Mouse (Mus musculus) kidney, postnatal 14 days (tissue): ENCODE results near the gene Hdc.

ENCODE experiments used
- DNase-seq: peaks from one replicate; pipeline ENCODE4 v3.0.0; 2022; ENCODE audit warnings: mixed read lengths

Hdc gene

DNA sequence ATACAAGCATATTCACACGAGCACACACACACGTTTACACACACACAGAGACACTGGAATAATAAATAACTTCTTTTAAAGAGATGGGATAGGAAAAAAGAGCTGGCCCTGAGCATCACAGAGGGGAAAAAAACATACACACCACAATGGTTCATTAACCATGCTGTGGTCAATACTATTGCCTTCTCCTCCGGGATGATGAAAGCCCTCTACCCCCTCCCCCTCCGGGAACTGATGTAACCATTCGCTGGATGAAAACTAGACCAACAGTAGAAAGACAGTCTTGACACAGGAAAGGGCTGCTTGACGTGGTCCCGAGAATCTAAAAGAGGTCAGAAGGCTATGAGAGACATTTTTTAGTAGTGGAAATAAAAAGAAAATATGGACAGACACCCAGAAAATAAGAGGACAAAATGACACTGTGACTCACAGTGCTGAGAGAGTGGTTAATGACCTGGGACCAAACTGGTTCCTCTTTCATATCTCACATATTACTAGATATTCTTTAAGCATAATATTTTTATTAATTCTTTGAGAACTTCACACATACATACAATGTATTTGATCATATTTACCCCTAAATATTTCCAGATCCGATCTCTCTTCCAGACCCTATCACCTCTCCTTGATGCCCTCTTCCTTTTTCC lies 67.7 kb downstream of the Hdc start:
- DNase-seq = no peak

DNA sequence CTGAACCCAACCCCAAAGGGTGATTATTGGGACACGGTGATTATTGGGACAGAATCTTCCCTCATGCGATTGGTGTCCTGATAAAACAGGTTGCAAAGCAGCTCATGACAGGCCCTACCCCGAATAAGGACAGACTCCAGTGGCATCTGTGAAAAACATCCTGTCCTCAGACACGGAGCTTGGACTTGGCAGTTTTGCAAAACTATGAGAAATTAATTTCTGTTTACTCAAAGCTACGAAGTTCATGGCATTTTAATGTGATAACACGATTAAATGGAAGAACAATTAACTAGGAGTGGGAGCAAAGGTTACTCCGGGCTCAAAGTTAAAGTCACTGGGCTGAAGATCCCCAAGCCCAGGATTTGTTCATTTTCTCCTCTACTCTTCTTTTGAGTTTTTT lies 69.4 kb downstream of the Hdc start:
- DNase-seq = peak; percentile 56

DNA sequence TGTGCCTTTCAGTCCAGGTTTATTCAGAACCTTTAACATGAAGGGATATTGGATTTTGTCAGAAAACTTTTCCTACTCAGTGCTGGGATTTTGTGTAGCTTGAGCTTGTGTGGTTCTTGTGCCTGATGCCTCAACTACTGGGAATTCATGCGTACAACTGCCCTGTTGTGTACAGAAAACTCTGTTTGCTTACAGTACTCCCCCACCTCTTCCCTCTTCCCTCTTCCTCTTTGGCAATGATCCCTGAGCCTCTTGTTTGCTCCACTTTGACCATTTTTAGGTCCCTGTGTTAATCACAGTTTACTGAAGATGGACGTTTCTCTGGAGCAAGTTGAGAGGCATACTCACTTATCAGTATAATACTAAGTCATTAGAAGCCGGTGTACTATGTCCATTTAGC lies 72.7 kb downstream of the Hdc start:
- no peak for DNase-seq

DNA sequence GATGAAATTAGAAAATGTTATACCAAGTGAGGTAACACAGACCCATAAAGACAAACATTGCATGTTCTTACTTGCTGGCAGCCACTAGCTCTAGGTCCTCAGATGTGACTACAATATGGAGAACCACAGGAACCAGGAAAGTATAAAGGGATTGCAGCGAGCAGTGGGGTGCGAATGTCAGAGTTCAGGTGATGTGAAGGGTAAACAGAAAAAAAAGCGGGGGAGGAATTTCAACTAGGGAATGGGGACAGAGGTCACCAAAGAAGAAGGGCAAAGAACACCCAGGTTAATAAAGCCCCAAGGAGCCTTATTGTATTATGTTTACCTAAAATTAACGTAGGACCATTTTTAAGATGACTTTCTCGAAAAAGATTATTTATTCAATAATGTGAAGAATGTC lies 73.8 kb downstream of the Hdc start:
- peak; percentile 42 for DNase-seq
